Mouse (Mus musculus): ENCODE data around the gene Trappc1. TPM values are rescaled to one million over a fixed set of nuclear protein-coding genes. Genes with fewer than 3 reads are reported as not detected.
A peak's percentile ranks its signal among the peaks of the same experiment; 100 is the strongest.

Gene Trappc1
- polyA plus RNA-seq (2014; fragmentation: Nextera tagmentation; extraction: Ambion mirVana) = 141 and 147 TPM in 2 replicates

DNA sequence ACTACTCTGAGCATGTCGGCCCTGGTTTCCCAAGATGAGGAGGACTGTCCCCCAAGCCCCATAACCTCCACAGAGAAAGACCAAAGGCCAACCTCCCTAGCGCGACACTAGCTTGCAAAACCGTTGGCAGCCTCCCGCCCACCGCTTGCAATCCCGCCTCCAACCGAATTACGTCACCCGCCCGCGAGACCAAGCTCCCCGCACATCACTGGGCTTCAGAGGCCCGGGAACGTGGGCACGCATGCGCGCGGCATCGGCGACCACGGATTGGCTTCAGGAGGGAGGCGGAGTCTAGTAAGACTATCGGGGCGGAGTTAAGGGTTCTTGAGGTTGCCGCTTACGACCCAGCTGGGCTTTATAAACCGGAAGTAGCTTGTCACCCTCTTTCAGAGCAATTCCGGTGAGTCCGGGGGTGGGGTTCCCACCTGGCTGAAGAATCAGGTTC is at the start of gene Trappc1, which contains the start of gene Cntrob:
TSS of gene Trappc1 (plus strand) at position 314 of the 445 bp plus-strand sequence.
TSS of gene Cntrob (minus strand) at position 109 of the 445 bp plus-strand sequence.
- under 1% methylated on average over 30 of the region's 30 CpGs for WGBS
- H3K9ac ChIP-seq (replicated peaks; ENCODE audit: low read depth, low read length) = peak within 1 kb of the TSS; percentile 74
- peak; percentile 95 for ATAC-seq (ENCODE audit: insufficient number of reproducible peaks, insufficient read depth, low FRiP score, low read depth)
- peaks cover 23% of the 10 kb centered on the region for H3K4me1 ChIP-seq (ENCODE audit: control insufficient read depth, insufficient read depth, low read length)
- peak within 1 kb of the TSS; percentile 67 for H3K4me3 ChIP-seq (ENCODE audit: low read depth, low read length)
- H3K9me3 ChIP-seq (ENCODE audit: control insufficient read depth, low read depth, low read length) = no peaks in the 10 kb centered on the region
- peaks cover 3% of the 10 kb centered on the region; the same call in 1 of the 2 replicates for H3K27me3 ChIP-seq (ENCODE audit: control insufficient read depth, insufficient read depth, low read length)
- peak within 1 kb of the TSS; percentile 88 for H3K4me2 ChIP-seq (replicated peaks; ENCODE audit: low read depth, low read length)
- peaks cover 13% of the 10 kb centered on the region for H3K36me3 ChIP-seq (ENCODE audit: control insufficient read depth, insufficient read depth, low read length)
- H3K27ac ChIP-seq (ENCODE audit: low read length) = peak within 1 kb of the TSS; percentile 80

DNA sequence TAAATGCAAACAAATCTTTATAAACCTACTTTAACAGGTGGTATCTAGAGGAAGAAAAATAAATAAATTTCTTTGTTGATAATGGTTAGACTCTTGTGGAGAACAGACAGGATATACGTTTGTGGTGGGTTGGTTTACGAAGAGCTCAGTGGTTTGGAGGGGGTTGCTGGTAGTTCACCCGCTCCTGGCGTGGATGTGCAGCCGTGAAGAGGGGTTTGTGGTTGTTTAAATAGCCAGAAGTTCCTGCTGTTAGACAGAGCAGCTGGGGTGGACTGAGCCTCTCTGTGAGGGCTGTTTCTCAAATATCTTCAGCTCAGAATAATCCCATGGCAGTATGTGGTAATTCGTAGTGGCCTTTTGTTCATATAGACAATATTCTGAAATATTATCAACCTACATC is 48.1 kb upstream of the Trappc1 start:
- Histone ChIP-seq H3K9ac (replicated peaks; ENCODE audit: low read depth, low read length) (no peak overlapping the region), H3K4me3 (ENCODE audit: low read depth, low read length) (no peak overlapping the region), H3K9me3 (ENCODE audit: control insufficient read depth, low read depth, low read length) (no peaks in the 10 kb centered on the region), H3K27me3 (ENCODE audit: control insufficient read depth, insufficient read depth, low read length) (no peaks in the 10 kb centered on the region), H3K27ac (ENCODE audit: low read length) (no peak overlapping the region), H3K4me2 (replicated peaks; ENCODE audit: low read depth, low read length) (no peak overlapping the region), H3K4me1 (ENCODE audit: control insufficient read depth, insufficient read depth, low read length) (no peaks in the 10 kb centered on the region), H3K36me3 (ENCODE audit: control insufficient read depth, insufficient read depth, low read length) (no peaks in the 10 kb centered on the region)
- WGBS = 66% methylated on average over 6 of the region's 6 CpGs
- no peak for ATAC-seq (ENCODE audit: insufficient number of reproducible peaks, insufficient read depth, low FRiP score, low read depth)

- H3K36me3 ChIP-seq (ENCODE audit: control insufficient read depth, insufficient read depth, low read length) = no peaks in the 10 kb centered on the region
- H3K9ac ChIP-seq (replicated peaks; ENCODE audit: low read depth, low read length) = no peak overlapping the region
- no peak for ATAC-seq (ENCODE audit: insufficient number of reproducible peaks, insufficient read depth, low FRiP score, low read depth)
- WGBS = 55% methylated on average over 2 of the region's 2 CpGs
- H3K4me3 ChIP-seq (ENCODE audit: low read depth, low read length) = no peak overlapping the region
- H3K27me3 ChIP-seq (ENCODE audit: control insufficient read depth, insufficient read depth, low read length) = no peaks in the 10 kb centered on the region
- H3K27ac ChIP-seq (ENCODE audit: low read length) = no peak overlapping the region
- H3K9me3 ChIP-seq (ENCODE audit: control insufficient read depth, low read depth, low read length) = no peaks in the 10 kb centered on the region
- no peak overlapping the region for H3K4me2 ChIP-seq (replicated peaks; ENCODE audit: low read depth, low read length)
- no peaks in the 10 kb centered on the region for H3K4me1 ChIP-seq (ENCODE audit: control insufficient read depth, insufficient read depth, low read length)
These were observed 47.7 kb upstream of the Trappc1 start for GRCm38 (mm10) chr11:69276081-69276480.

DNA sequence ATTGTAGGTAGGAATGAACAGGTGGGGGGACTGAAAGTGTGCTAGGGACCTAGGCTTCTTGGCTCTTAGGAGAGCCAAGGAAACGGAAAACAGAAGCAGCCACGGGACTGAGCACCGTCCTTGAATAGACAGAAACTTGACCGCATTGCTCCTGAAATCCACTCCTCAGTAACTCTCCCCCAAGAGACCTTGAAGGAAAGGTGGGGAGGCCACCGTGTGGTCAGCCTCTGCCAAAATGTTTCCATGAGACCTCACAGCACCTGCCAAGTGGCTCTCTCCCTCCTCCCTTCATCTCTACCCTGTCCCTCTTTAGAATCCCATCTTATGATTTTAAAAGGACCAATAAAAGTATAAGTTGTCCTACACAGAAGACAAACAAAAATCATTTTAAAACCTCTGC is 46.5 kb upstream of the Trappc1 start:
- H3K4me3 ChIP-seq (ENCODE audit: low read depth, low read length) = no peak overlapping the region
- no peaks in the 10 kb centered on the region for H3K4me1 ChIP-seq (ENCODE audit: control insufficient read depth, insufficient read depth, low read length)
- H3K36me3 ChIP-seq (ENCODE audit: control insufficient read depth, insufficient read depth, low read length) = no peaks in the 10 kb centered on the region
- no peaks in the 10 kb centered on the region for H3K27me3 ChIP-seq (ENCODE audit: control insufficient read depth, insufficient read depth, low read length)
- no peak overlapping the region for H3K4me2 ChIP-seq (replicated peaks; ENCODE audit: low read depth, low read length)
- H3K9ac ChIP-seq (replicated peaks; ENCODE audit: low read depth, low read length) = no peak overlapping the region
- 66% methylated on average over 5 of the region's 5 CpGs for WGBS
- no peak for ATAC-seq (ENCODE audit: insufficient number of reproducible peaks, insufficient read depth, low FRiP score, low read depth)
- no peak overlapping the region for H3K27ac ChIP-seq (ENCODE audit: low read length)
- H3K9me3 ChIP-seq (ENCODE audit: control insufficient read depth, low read depth, low read length) = no peaks in the 10 kb centered on the region

GRCm38 (mm10) chr11:69291111-69291510 is 32.7 kb upstream of the Trappc1 start:
- H3K4me2 ChIP-seq (replicated peaks; ENCODE audit: low read depth, low read length) = no peak overlapping the region
- no peak overlapping the region for H3K9ac ChIP-seq (replicated peaks; ENCODE audit: low read depth, low read length)
- no peaks in the 10 kb centered on the region for H3K9me3 ChIP-seq (ENCODE audit: control insufficient read depth, low read depth, low read length)
- H3K27ac ChIP-seq (ENCODE audit: low read length) = no peak overlapping the region
- no peaks in the 10 kb centered on the region for H3K4me1 ChIP-seq (ENCODE audit: control insufficient read depth, insufficient read depth, low read length)
- H3K27me3 ChIP-seq (ENCODE audit: control insufficient read depth, insufficient read depth, low read length) = no peaks in the 10 kb centered on the region
- WGBS = 90% methylated on average over 5 of the region's 5 CpGs
- no peak for ATAC-seq (ENCODE audit: insufficient number of reproducible peaks, insufficient read depth, low FRiP score, low read depth)
- no peaks in the 10 kb centered on the region for H3K36me3 ChIP-seq (ENCODE audit: control insufficient read depth, insufficient read depth, low read length)
- no peak overlapping the region for H3K4me3 ChIP-seq (ENCODE audit: low read depth, low read length)

- Histone ChIP-seq H3K9ac (replicated peaks; ENCODE audit: low read depth, low read length) (no peak overlapping the region), H3K4me1 (ENCODE audit: control insufficient read depth, insufficient read depth, low read length) (no peaks in the 10 kb centered on the region), H3K27me3 (ENCODE audit: control insufficient read depth, insufficient read depth, low read length) (no peaks in the 10 kb centered on the region), H3K9me3 (ENCODE audit: control insufficient read depth, low read depth, low read length) (no peaks in the 10 kb centered on the region), H3K4me2 (replicated peaks; ENCODE audit: low read depth, low read length) (no peak overlapping the region), H3K4me3 (ENCODE audit: low read depth, low read length) (no peak overlapping the region), H3K36me3 (ENCODE audit: control insufficient read depth, insufficient read depth, low read length) (no peaks in the 10 kb centered on the region; the same call in 1 of the 2 replicates), H3K27ac (ENCODE audit: low read length) (no peak overlapping the region)
- ATAC-seq (ENCODE audit: insufficient number of reproducible peaks, insufficient read depth, low FRiP score, low read depth) = no peak
- WGBS = 89% methylated on average over 3 of the region's 3 CpGs
These were observed 28.5 kb upstream of the Trappc1 start for GRCm38 (mm10) chr11:69295286-69295685.

DNA sequence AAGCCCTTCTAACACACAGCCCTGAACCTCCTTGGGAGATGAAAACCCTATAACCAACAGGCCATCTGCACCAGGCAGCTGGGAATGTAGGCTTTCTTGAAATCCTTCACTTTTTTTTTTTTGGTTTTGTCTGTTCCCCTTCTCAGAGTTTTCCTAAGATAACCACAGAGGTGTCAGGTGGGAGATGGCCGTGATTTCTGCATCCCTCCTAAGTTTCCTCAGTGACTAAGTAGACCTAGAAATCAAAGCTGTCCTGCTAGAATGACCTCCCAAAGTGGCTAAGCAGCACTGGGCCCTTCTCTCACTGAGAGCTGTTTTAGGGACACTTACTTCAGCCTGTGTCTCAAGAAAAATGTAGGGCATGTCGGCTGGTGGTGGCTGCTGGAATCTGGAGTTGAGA is 26.0 kb upstream of the Trappc1 start:
- Histone ChIP-seq H3K4me2 (replicated peaks; ENCODE audit: low read depth, low read length) (no peak overlapping the region), H3K9ac (replicated peaks; ENCODE audit: low read depth, low read length) (no peak overlapping the region), H3K9me3 (ENCODE audit: control insufficient read depth, low read depth, low read length) (no peaks in the 10 kb centered on the region), H3K27ac (ENCODE audit: low read length) (no peak overlapping the region), H3K27me3 (ENCODE audit: control insufficient read depth, insufficient read depth, low read length) (no peaks in the 10 kb centered on the region), H3K4me3 (ENCODE audit: low read depth, low read length) (no peak overlapping the region), H3K36me3 (ENCODE audit: control insufficient read depth, insufficient read depth, low read length) (peaks cover 8% of the 10 kb centered on the region; the same call in 1 of the 2 replicates), H3K4me1 (ENCODE audit: control insufficient read depth, insufficient read depth, low read length) (no peaks in the 10 kb centered on the region)
- no peak for ATAC-seq (ENCODE audit: insufficient number of reproducible peaks, insufficient read depth, low FRiP score, low read depth)
- WGBS = 80% methylated on average over 2 of the region's 2 CpGs

GRCm38 (mm10) chr11:69298231-69298630 is 25.5 kb upstream of the Trappc1 start:
- Histone ChIP-seq H3K9ac (replicated peaks; ENCODE audit: low read depth, low read length) (no peak overlapping the region), H3K4me1 (ENCODE audit: control insufficient read depth, insufficient read depth, low read length) (no peaks in the 10 kb centered on the region), H3K27me3 (ENCODE audit: control insufficient read depth, insufficient read depth, low read length) (no peaks in the 10 kb centered on the region), H3K27ac (ENCODE audit: low read length) (no peak overlapping the region), H3K9me3 (ENCODE audit: control insufficient read depth, low read depth, low read length) (no peaks in the 10 kb centered on the region), H3K4me3 (ENCODE audit: low read depth, low read length) (no peak overlapping the region), H3K36me3 (ENCODE audit: control insufficient read depth, insufficient read depth, low read length) (peaks cover 11% of the 10 kb centered on the region; the same call in 1 of the 2 replicates), H3K4me2 (replicated peaks; ENCODE audit: low read depth, low read length) (no peak overlapping the region)
- 69% methylated on average over 7 of the region's 7 CpGs for WGBS
- ATAC-seq (ENCODE audit: insufficient number of reproducible peaks, insufficient read depth, low FRiP score, low read depth) = no peak

GRCm38 (mm10) chr11:69302817-69303216 is 21.0 kb upstream of the Trappc1 start:
- no peak for ATAC-seq (ENCODE audit: insufficient number of reproducible peaks, insufficient read depth, low FRiP score, low read depth)
- H3K27me3 ChIP-seq (ENCODE audit: control insufficient read depth, insufficient read depth, low read length) = no peaks in the 10 kb centered on the region
- no peaks in the 10 kb centered on the region for H3K9me3 ChIP-seq (ENCODE audit: control insufficient read depth, low read depth, low read length)
- no peak overlapping the region for H3K4me3 ChIP-seq (ENCODE audit: low read depth, low read length)
- WGBS = 84% methylated on average over 7 of the region's 7 CpGs
- H3K4me1 ChIP-seq (ENCODE audit: control insufficient read depth, insufficient read depth, low read length) = no peaks in the 10 kb centered on the region
- no peak overlapping the region for H3K9ac ChIP-seq (replicated peaks; ENCODE audit: low read depth, low read length)
- no peak overlapping the region for H3K27ac ChIP-seq (ENCODE audit: low read length)
- H3K36me3 ChIP-seq (ENCODE audit: control insufficient read depth, insufficient read depth, low read length) = peaks cover 41% of the 10 kb centered on the region
- no peak overlapping the region for H3K4me2 ChIP-seq (replicated peaks; ENCODE audit: low read depth, low read length)
